Mouse (Mus musculus) liver, embryonic 14.5 days (tissue): ENCODE measurements at regions not wholly inside any gene's neighbourhood (a gene's known extent, or its start where the extent isn't known, plus 50 kb on each side); places are given as distances from the start of the nearest gene placed in this dataset.

Experiments
- ATAC-seq: fragments of 200-750 bp; cut with Nextera tagmentation; 2 replicates; pipeline ENCODE4 v1.8.0; 2017; ENCODE audit warnings: moderate number of reproducible peaks, mild to moderate bottlenecking, moderate library complexity; ENCODE audit not compliant: insufficient read depth
- DNase-seq, 3 experiments: peaks; one replicate each; pipeline ENCODE4 v3.0.0-alpha.2; 2012 to 2013; ENCODE audit warnings: low read depth in 3 of 3, low spot score in 3 of 3
- H3K27ac ChIP-seq: fragments of 300-500 bp; sonication (generic); 2 replicates; pipeline ENCODE4 v1.5.1; 2014; ENCODE audit warnings: moderate library complexity, mild to moderate bottlenecking, control low read depth, inconsistent platforms
- H3K27me3 ChIP-seq: fragments of 300-500 bp; sonication (generic); 2 replicates; pipeline ENCODE4 v1.6.1; 2014; ENCODE audit warnings: mild to moderate bottlenecking, low read length, moderate library complexity; ENCODE audit not compliant: control insufficient read depth, insufficient read depth
- H3K36me3 ChIP-seq: fragments of 300-500 bp; sonication (generic); replicated peaks from 2 replicates; pipeline ENCODE4 v1.6.1; 2014; ENCODE audit warnings: low read depth; ENCODE audit not compliant: control insufficient read depth, insufficient read depth
- H3K4me1 ChIP-seq, 2 experiments: fragments of 200-500 bp in 1 of 2; fragments of 300-500 bp in 1 of 2; sonication (generic) in 1 of 2; replicated peaks; 2 replicates each; pipeline ENCODE4 v1.6.1; 2012 to 2014; ENCODE audit warnings: antibody characterized with exemption in 1 of 2, inconsistent platforms in 1 of 2, low read length in 1 of 2; ENCODE audit not compliant: control insufficient read depth in 2 of 2, insufficient read depth in 2 of 2
- H3K4me2 ChIP-seq: fragments of 300-500 bp; sonication (generic); 2 replicates; pipeline ENCODE4 v1.6.1; 2014; ENCODE audit warnings: low read depth, mild to moderate bottlenecking, control low read depth, moderate library complexity
- H3K4me3 ChIP-seq, 2 experiments: fragments of 200-500 bp in 1 of 2; fragments of 300-500 bp in 1 of 2; sonication (generic) in 1 of 2; 2 replicates each; pipeline ENCODE4 v1.5.1; 2012 to 2014; ENCODE audit warnings: low read depth in 2 of 2, low read length in 2 of 2, mild to moderate bottlenecking in 2 of 2, control low read depth in 1 of 2, inconsistent platforms in 1 of 2, moderate library complexity in 1 of 2; ENCODE audit not compliant: insufficient read depth in 1 of 2
- H3K9ac ChIP-seq: fragments of 300-500 bp; sonication (generic); replicated peaks from 2 replicates; pipeline ENCODE4 v1.6.1; 2014; ENCODE audit warnings: mild to moderate bottlenecking, control low read depth, moderate library complexity
- H3K9me3 ChIP-seq: fragments of 300-500 bp; sonication (generic); 2 replicates; pipeline ENCODE4 v1.6.1; 2016; ENCODE audit warnings: low read length, mixed read lengths; ENCODE audit not compliant: control insufficient read depth
- CTCF ChIP-seq: IDR thresholded peaks from 2 replicates; pipeline ENCODE4 v1.5.1; 2016; ENCODE audit warnings: antibody characterized with exemption, low read depth, control low read depth
- EP300 ChIP-seq: IDR thresholded peaks from 2 replicates; pipeline ENCODE4 v1.6.1; 2016; ENCODE audit warnings: antibody characterized with exemption, low read depth
- WGBS: fragments of 180-500 bp; shearing (Covaris S2); extraction: QIAGEN DNeasy Blood & Tissue Kit; methylation state at CpG from one replicate; pipeline ENCODE4 v1.1.7; 2014; ENCODE audit not compliant: insufficient replicate concordance; 5-methylcytosine and 5-hydroxymethylcytosine counted together

- ATAC-seq, result 0 out of 2 replicates have a peak, but pooled peaks have one; percentile 15
- H3K9me3 ChIP-seq, result no peaks in the 10 kb centered on the region
- no peaks in the 10 kb centered on the region for H3K36me3 ChIP-seq
- H3K4me2 ChIP-seq, result no peak overlapping the region
- H3K4me1 ChIP-seq, result peaks cover 0 to 2% of the 10 kb centered on the region in 2 experiments; a peak in 1 of 4 replicates
- no peaks in the 10 kb centered on the region for H3K27me3 ChIP-seq
- TF ChIP-seq CTCF, result no peak
- no peak for TF ChIP-seq EP300
- no peak overlapping the region for H3K27ac ChIP-seq
- 38% methylated on average over 5 of the region's 5 CpGs for WGBS
- H3K9ac ChIP-seq, result no peak overlapping the region
- H3K4me3 ChIP-seq, result no peak overlapping the region
- DNase-seq, result no peak
Observed at GRCm38 (mm10) chr10:3630763-3631223, 90.8 kb downstream of the Iyd start.

GRCm38 (mm10) chr10:3633871-3634496 lies 93.9 kb downstream of the Iyd start:
- ATAC-seq (0 out of 2 replicates have a peak, but pooled peaks have one; percentile 37), DNase-seq (no peak)
- Histone ChIP-seq H3K4me3 (no peak overlapping the region), H3K27me3 (no peaks in the 10 kb centered on the region), H3K27ac (no peak overlapping the region), H3K9me3 (no peaks in the 10 kb centered on the region), H3K4me2 (no peak overlapping the region), H3K9ac (no peak overlapping the region), H3K4me1 (peaks cover 0 to 2% of the 10 kb centered on the region in 2 experiments; a peak in 1 of 4 replicates), H3K36me3 (no peaks in the 10 kb centered on the region)
- TF ChIP-seq EP300 (no peak), CTCF (no peak)
- 15% methylated on average over 5 of the region's 5 CpGs for WGBS

GRCm38 (mm10) chr10:3644111-3644510 lies 96.1 kb upstream of the Plekhg1 start:
- H3K36me3 ChIP-seq, result no peaks in the 10 kb centered on the region
- ATAC-seq, result no peak
- TF ChIP-seq EP300 (no peak), CTCF (no peak)
- H3K4me3 ChIP-seq, result no peak overlapping the region
- no peaks in the 10 kb centered on the region for H3K27me3 ChIP-seq
- peaks cover 0 to 2% of the 10 kb centered on the region in 2 experiments; a peak in 1 of 4 replicates for H3K4me1 ChIP-seq
- 39% methylated on average over 5 of the region's 5 CpGs for WGBS
- no peak overlapping the region for H3K4me2 ChIP-seq
- no peak overlapping the region for H3K9ac ChIP-seq
- no peaks in the 10 kb centered on the region for H3K9me3 ChIP-seq
- no peak for DNase-seq
- H3K27ac ChIP-seq, result no peak overlapping the region

DNA sequence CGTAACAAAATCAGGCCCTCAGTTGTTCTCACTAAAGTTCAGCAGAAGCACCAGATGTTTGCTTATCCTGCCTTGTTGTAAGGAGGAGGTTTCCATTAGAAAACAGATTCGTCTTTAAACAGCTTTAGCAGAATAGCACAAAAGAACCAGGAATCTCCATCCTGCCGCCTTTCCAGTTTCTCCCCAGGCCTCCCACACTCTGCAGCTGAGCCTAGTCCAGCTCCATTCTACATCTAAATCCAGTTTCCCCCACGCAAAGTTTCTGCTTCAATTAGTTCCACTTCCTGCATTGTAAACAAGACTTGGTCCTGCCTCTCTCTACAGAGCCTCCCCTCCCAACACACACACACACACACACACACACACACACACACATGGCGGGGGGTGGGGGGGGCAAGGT lies 95.1 kb upstream of the Plekhg1 start:
- no peak overlapping the region for H3K27ac ChIP-seq
- H3K4me3 ChIP-seq, result no peak overlapping the region
- DNase-seq, result no peak
- H3K27me3 ChIP-seq, result no peaks in the 10 kb centered on the region
- ATAC-seq, result no peak
- H3K4me1 ChIP-seq, result peaks cover 0 to 2% of the 10 kb centered on the region in 2 experiments; a peak in 1 of 4 replicates
- no peak overlapping the region for H3K9ac ChIP-seq
- TF ChIP-seq CTCF (no peak), EP300 (no peak)
- WGBS, result 42% methylated on average over 5 of the region's 5 CpGs
- H3K4me2 ChIP-seq, result no peak overlapping the region
- no peaks in the 10 kb centered on the region for H3K36me3 ChIP-seq
- H3K9me3 ChIP-seq, result no peaks in the 10 kb centered on the region

DNA sequence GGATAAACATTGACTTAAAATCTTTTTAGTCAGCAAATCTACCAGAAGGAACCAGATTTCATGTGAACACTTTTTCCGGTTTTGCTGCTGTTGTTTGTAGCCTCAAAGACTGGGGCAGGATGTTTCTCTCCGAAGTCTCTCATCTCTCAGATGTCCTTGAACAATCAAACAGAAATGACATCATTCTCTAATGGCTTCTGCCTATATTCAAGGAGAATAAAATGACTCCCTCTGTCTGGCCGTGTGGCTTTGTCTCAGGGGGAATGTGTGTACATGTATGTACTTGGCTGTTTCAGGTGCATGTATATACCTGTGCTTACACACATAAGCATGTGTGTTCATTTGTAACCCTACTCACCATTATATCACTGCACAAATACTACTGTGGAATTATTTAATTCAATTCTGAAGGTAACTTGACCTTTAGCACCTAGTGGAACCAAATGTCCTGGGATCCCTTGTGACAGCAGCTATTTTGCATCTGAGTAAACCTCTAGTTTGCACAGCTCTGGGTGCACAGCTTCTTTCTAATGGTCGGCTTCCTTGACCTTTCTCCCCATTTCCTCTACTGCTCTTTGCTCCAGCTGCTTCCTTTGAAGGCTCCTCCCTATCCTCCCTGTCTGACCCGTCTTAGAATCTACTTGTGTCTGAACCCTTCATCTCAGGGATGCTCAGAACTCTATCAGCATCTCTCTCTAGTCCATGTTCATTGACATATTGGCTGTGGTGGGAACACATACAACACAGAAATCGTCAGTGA lies 93.8 kb upstream of the Plekhg1 start:
- Histone ChIP-seq H3K9ac (no peak overlapping the region), H3K4me1 (peaks cover 0 to 2% of the 10 kb centered on the region in 2 experiments; a peak in 1 of 4 replicates), H3K4me2 (no peak overlapping the region), H3K4me3 (no peak overlapping the region), H3K27me3 (no peaks in the 10 kb centered on the region), H3K9me3 (no peaks in the 10 kb centered on the region), H3K36me3 (no peaks in the 10 kb centered on the region), H3K27ac (no peak overlapping the region)
- 36% methylated on average over 6 of the region's 6 CpGs for whole genome bisulfite sequencing
- no peak for DNase-seq
- no peak for ATAC-seq
- TF ChIP-seq CTCF (no peak), EP300 (no peak)
